Mouse (Mus musculus): ENCODE measurements around the gene Ranbp9. TPM values are rescaled to one million over a fixed set of nuclear protein-coding genes. Genes with fewer than 3 reads are reported as not detected.
"Not testable (repeated sequence)": the region's sequence is repeated elsewhere in the genome, so short reads cannot be mapped to it uniquely, and the experiment has no call there.

Gene Ranbp9
- total RNA-seq, 4 experiments from 2014 or later: 89.3 to 109 (median 100) TPM

DNA sequence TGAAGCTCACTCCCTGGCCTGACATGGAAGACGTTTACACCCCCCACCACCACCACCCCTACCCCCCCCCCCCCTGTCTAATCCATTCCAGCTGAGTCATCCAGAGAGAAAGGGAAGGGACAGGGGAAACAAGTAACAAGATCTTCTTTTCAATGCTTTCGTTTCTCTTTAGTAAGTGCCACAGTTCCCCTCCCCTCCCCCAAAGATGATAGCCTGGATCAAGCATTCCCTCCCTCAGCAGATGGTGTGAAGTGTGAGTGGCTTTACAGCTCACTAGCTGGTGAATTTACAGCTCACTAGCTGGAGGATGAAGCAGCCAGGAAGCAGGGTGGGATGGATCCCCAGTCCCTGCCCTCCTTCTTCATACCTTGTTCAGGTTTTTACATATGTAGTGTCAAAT lies 15.6 kb upstream of the Ranbp9 start:
- DNase-seq (ENCODE audit: low spot score in 2 of 2): no peak

DNA sequence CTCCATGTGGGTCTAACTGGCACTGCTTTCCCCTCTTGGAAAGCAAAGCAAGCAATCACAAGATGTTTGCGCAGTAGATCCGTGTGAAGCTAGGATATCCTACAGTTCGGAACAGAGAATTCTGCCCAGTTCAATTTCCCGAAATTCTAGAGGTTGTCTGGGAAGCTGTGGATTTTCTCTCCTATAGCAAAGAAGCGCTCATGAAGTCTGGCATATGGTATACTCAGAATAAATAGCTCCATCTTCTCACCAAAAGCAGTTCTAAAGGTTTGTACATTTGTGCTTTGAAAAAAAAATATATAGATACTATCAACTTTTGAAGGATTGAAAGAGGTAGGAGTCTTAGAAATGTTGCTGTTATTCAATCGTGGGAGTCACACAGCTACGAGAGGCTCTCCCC lies 14.6 kb upstream of the Ranbp9 start:
- no peak for DNase-seq (ENCODE audit: low spot score in 2 of 2)

DNA sequence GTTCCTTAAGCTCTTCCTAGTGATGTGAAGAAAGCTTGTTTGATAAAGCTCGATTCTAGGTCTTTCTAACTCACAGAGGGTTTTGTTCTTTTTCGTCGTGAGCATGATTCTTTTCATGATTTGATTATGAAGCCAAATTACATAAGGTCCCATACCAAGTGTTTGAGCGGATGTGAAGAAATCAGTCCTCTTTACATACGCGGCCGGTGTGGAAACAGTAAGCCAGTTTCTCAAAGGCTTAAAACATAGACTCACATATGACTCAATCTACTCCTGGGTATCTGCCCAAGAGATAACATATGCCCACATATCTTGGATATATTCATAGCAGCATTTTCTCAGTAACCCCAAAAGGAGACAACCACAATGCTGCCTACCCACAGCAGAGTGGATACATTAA lies 12.6 kb upstream of the Ranbp9 start:
- DNase-seq (ENCODE audit: low spot score in 2 of 2): no peak

DNA sequence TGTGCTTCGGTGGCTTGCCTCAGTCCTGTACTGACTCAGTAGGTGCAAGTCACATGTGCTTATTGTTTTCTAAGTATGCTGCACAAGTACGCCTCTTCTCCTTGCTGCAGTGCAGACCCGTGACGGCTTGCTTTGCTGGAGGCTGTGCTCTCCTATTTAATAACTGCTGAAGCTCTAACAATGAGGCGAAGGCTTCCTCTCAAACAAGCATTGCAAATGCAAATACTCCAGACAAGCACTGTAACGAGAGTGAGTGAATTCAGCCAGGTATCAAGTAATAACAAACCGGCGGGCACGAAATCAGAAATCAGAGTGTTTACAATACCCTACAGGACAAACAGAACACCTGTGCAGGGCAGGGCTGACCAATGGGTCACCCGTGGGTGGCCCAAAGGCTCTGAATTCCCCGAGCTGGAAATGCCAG lies 12.0 kb upstream of the Ranbp9 start:
- DNase-seq (ENCODE audit: low spot score in 2 of 2): peak in 1 of 2 experiments; percentile 72

DNA sequence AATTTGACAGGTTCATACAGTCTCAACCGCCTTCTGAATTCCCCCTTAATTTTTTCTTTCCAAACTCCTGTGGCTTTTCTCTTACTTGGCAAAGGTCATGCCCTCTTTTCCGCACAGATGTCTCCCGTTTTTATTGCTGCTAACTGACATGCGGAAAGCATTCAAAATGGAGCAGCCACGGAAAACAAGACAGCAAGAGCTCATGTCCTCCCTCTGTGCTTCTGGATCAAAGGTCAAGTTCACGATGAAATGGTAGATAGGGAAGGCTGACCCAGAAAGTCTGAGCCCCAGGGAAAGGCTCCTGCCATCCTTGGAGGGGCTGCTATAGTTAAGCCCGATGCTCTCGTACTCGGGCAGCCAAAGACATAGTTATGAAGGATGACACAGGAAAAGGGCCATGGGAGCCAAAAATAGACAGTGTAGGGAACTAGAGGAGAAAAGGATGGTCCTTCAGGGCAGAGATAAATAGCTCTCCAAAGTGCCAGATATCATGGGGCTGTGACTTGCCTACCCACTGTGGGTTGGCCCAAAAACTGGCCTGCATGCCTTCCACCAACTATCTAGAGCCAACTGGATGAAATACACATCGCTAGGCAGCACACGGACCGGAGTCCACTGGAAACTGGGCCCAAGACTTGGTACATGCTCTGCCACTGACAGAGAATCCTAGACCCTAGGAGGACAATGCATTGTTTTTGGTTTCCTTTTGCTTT lies 5.6 kb upstream of the Ranbp9 start:
- no peak for DNase-seq (ENCODE audit: low spot score in 2 of 2)

DNA sequence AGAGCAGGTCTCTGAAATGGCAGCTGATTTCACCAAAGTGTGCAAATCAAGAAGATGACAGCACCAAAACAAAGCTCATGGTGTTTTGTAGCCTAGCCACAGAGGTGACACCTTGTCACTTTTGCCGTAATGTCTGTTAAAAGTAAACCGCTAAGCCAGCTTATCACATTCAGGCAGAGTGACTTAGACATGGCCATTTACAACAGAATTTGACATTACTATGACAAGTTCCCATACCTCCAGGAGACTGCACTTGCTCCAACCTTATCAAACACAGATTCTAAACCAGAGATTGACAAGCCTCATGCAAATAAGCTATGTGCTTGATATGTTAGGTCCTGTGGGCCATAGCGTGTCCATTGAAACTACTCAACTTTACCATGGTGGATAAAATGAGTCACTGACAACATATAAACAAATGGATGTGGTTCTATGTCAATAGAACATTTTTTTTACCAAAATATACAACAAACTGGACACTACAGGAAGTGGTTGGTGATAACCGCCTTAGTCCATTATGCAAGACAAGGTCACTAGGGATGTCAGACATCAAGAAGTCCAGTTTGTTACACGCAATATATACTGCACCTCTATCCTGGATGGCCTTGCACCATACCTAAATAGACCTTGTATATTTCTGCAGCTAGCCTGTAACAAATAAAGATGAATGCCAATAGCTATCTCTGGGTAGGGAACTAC lies 4.3 kb upstream of the Ranbp9 start:
- no peak for DNase-seq (ENCODE audit: low spot score in 2 of 2)

DNA sequence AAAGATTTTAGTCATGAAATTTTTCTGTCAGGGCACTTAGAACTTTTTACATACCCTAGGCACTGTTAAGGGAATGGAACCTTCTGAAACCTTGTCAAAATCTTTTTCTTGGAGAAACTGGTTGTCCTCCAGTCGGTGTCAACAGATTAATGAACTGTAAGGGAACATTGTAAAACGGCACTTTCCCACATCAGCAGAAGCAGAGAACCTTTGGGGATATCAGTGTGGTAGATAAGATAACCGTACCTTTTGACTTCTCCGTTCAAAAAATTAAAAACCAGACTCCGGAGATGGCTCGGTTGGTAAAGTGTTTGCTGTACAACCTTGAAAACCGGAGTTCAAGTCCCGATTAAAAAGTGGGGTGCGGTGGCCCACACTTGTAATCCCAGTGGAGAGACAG lies 1.7 kb upstream of the Ranbp9 start:
- no peak for DNase-seq (ENCODE audit: low spot score in 2 of 2)

DNA sequence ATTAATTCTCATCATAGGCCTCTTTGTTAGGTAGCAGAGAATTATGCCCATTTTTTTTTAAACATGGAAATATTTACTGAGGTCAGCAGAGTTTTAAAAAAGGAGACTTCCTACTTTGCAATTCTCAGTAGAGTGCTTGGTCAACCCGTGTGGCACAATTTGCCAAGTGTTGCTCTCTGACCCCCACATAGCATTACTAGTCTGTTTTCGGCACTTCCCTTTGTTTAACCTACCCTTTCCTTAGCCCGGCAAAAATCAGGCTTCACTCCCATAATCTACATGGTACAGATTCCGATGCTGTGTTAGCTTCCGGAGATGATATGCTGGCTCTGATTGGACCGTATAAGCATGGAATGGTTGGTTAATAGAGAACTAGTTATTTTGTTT lies 770 bp upstream of the Ranbp9 start:
- no peak for DNase-seq (ENCODE audit: low spot score in 2 of 2)

DNA sequence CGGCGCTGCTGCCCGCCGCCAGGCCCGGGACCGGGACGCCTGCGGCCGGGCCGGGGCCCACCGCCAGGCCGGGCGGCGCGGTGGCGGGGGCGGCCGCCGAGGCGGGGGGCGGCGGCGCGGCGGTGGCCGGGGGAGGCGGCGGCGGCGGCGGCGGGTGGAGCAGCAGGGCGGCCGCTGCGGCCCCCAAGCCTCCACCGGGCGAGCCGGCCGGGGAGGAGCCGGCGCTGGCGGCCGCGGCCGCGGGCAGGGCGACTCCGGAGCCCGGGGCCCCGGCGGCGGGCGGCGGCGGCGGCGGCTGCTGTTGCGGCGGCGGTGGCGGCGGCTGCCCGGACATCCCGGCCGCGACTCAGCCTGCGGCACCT lies 506 bp downstream of the Ranbp9 start:
- no peak for DNase-seq (ENCODE audit: low spot score in 2 of 2)

DNA sequence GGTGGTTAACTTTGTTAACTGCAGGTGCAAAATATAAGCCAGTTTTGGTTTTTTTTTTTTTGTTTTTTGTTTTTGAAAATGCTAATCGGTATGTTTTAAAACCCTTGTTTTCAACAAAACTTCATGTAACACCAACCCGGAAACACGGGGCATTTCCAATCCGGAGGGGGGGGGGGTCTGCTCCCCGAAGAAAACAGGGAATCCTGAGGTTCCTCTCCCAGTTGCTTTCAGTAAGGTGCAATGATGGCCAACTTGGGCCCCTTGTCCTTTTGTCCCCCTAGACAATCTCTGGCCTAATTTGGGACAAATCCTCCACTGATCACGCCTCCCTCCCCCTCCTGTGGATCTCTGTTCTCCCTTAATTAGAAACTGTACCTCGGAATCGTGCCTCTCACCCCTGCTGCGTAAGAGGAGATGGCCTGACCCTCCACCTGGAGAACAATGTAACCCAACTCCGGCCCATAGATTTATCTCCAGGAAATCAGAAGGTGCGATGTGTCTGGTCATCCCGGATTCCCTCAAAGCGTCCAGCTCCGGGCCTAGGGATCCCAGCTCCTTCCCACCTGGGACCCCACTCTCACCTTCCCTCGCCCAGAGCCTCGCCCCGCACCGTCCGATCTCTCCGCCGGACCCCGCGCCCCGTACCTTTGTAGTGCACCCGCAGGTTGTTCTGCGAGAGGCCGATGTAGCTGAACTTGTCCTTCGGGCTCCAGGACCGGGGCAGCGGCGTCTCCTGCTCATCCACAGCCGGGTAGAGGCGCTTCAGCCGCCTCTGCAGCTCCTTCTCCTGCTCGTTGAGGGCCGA lies 1.1 kb downstream of the Ranbp9 start:
- DNase-seq (ENCODE audit: low spot score in 2 of 2): no peak

DNA sequence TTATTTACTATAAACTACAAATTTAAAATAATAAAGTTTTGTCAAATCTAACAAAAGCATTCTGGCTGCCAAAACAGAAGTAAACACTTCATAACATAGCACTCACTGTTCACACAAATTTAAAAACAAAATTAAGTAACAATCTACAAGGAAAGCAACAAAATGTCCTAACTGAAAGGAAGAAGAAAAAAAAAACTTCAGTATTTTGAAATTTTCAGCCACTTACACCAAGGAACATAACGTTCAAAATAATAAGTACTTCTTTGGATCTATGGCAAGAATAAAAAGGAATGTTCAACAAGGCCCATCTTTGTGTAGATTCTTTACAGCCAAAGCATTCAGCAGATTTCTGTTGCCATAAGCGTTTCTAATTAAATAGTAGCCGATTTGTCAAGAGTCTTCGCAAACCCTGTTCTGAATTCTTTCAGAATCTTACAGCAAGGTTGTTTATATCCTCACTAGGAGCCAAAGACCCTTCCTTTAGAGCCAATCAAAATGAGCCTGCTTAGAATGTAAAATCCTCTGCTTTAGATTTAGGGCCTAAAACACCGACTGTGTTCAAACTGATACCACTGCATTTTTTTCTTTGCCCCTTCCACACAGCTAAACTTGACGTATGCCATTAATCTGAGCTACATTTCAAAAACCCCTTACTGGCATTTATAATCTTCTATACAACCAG lies 1.9 kb downstream of the Ranbp9 start:
- no peak for DNase-seq (ENCODE audit: low spot score in 2 of 2)

DNA sequence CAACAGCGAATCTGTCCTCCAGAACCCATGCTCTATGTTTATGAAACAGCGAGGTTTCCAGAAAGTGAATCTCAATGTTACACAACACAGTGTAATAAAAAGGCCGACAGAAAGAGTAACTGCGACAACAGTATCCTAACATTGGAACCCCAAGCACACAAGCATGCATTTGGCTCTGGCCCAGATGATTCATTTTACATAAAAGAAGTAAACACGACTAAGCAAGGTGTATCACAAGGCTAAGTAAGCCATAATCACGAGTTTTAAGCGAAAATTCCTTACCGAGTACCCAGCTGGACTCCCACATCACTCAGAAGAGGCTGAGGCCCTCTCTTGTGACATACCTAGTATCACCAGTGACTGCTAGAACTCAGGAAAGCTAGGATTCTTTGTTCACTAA lies 2.5 kb downstream of the Ranbp9 start:
- no peak for DNase-seq (ENCODE audit: low spot score in 2 of 2)

DNA sequence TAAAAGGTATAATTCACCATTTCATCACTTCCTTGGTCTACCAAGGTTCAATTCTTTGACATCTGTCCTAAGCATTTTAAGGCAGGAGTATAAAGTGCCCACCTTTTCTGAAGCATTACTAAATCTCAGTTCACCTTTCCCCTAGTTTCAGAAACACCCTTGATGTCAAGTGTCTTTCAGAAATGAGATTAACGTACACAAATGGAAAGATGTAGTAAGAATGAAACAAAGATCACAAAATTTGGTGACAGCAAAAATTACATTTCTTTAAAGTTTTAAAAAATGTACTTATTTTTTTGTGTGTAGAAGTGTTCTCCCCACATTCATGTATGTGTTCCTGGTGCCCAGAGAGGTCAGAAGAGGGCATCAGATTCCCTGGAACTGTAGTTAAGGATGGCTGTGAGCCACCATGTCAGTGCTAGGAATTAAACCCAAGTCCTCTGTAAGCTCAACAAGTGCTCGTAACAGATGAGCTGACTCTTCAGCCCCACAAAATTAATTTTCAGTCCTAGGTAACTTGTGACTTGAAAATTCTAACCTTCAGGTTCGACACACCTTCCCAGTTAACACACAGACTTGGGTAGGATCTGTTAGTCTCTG lies 3.9 kb downstream of the Ranbp9 start:
- DNase-seq (ENCODE audit: low spot score in 2 of 2): no peak

DNA sequence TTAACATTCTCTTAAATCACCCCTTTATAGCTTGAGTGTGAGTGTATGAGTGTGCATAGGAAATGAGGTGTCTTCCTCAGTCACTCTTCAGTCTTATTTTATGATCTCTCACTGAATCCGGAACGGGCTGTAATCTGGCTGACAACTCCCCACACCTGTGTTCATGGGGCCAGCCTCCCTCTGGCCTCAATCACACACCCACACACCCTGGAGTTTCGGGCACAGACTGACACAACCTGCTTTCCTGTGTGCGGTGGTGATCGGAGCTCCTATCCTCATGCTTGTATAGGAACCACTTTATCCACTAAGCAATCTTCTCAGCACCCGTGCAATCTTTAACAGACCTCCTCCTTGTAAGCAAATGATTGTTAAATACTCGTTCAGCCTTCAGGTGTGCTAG lies 4.9 kb downstream of the Ranbp9 start:
- DNase-seq (ENCODE audit: low spot score in 2 of 2): no peak

DNA sequence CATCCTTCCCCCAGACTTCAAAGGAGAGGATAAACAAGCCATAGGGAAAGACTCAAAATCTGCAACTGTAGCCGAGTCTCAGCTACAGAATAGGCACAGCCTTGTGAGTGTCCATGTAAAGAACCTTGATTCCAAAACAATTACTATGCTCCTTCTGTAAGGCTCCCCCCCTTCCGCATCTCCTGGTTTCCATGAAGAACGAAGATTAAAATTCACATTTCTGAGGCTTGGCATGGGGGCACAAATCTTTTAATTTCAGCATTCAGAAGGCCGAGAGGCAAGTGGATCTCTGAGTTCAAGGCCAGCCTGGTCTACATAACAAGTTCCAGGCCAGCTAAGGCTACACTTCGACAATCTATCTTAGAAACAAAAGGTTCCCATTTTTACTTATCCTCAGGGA lies 6.4 kb downstream of the Ranbp9 start:
- no peak for DNase-seq (ENCODE audit: low spot score in 2 of 2)

DNA sequence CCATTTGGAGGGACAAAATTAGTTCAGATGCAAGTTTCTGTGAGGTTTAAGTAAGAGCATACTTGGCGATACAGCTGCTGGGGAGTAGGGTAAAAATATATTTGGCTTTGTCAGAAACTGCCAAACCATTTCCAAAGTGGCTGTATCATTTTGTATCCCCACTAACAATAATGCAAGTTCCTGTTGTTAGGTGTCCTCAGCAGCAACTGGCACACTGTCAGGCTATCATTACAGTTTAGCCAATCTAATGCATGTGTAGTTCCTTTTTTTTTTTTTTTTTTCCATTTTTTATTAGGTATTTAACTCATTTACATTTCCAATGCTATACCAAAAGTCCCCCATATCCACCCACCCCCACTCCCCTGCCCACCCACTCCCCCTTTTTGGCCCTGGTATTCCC lies 9.2 kb downstream of the Ranbp9 start:
- not testable (repeated sequence) for DNase-seq (ENCODE audit: low spot score in 2 of 2)

DNA sequence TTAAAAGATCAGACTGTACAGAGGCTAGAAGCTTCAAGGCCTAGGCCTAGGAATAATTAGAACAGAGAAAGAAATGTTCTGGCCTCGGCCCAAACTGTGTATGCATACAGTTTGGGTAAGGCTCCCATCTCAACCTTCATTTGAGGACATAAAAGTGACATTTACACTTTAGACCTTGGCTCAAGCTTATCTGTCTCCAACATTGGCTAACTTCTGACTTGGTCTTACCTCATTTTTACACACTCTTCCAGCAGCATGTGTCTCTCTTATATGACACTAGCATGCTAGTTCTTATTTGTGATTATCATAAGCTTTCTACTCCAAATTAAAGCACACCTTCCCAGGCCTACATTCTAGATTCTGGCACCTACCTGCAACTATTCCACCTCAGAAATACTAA lies 11.5 kb downstream of the Ranbp9 start:
- no peak for DNase-seq (ENCODE audit: low spot score in 2 of 2)

DNA sequence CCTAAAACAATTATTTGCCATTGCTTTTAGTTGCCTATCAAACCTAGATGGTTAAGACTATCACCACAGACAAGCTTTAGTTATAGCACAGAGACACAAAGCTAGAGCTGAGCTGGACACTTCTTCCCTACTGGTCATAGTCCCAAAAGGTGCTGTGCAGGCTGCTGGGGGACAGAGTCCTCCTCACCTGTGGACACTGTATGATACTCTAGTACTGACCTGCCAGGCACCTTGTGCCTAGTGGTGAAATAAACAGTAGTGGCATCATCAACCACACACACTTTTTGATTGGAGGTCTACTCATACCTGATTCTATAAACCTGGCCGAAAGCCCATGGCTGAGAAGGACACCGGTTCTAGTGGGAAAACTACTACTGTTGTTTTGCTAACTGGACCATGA lies 16.5 kb downstream of the Ranbp9 start:
- no peak for DNase-seq (ENCODE audit: low spot score in 2 of 2)

DNA sequence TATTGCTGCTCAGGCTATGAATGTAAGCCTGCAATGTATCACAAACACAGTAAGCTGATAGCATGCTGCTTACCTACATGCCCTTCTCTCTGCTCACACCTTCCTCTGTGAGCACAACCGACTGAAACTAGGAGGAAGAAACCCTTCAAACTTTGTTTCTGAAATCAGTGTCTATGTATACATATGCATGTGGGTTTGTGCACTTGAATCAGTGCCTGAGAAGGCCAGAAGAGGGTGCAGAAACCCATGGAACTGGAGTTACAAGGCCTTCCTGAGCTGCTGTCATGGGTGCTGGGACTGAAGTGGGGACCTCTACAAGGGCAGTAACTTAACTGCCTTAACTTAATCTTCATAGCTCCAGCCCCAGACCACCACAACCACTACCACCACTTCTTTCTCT lies 23.9 kb downstream of the Ranbp9 start:
- DNase-seq (ENCODE audit: low spot score in 2 of 2): no peak

DNA sequence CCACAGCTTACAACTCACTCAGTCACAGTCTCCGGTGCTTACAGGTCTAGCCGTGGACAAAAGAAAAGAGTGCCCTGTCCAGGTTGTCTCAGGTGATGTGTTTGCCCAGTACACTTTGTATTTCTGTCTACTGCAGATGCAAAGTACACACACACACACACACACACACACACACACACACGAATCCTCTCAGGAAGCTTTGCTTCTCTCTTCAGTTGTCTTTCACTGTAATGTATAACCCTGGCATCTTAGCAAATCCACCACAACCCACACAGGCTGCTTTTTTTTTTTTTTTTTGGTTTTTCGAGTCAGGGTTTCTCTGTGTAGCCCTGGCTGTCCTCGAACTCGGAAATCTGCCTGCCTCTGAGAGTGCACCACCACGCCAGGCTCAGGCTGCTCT lies 26.7 kb downstream of the Ranbp9 start:
- no peak for DNase-seq (ENCODE audit: low spot score in 2 of 2)

DNA sequence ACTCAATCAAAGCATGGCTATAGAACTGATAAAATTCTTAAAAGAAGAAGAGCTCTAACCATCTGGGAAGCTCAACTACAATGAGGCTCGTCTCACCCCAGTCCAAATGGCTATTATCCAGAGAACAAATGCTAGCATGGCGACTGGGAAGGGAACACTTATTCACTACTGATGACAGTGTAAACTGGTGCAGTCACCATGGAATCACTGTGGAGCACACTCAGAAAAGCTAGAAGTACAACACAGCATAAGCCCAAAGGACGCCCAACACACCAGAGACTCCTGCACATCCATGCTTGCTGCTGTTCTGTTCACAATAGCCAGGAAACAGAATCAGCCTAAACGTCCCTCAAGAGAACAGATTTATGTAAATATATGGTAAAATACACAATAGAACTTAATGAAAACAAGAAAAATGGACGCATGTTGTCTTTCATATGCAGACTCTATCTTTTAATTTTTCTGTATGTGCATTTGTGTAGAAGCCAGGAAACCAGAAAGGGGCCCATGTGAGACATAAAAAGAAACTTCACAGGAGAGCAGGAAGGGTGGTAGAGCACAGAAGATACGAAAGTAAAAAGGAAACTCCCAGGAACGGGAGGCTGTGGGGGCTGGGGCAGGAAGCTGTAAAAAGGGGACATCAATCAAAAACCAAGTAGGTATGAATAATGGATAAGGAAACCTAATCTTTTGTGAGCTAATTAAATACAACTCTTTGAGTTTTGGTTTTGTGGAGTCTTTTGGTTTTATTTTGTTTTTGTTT lies 28.1 kb downstream of the Ranbp9 start:
- DNase-seq (ENCODE audit: low spot score in 2 of 2): no peak
